Mouse (Mus musculus) brain, adult 2 months (tissue): ENCODE measurements at regions not wholly inside any gene's neighbourhood (a gene's known extent, or its start where the extent isn't known, plus 50 kb on each side); places are given as distances from the start of the nearest gene placed in this dataset.

ENCODE experiments used
- DNase-seq: peaks from one replicate; pipeline ENCODE4 v3.0.0; 2011; ENCODE audit warnings: low read depth, low spot score

GRCm38 (mm10) chr10:19078047-19078446 is 62.6 kb upstream of the Tnfaip3 start:
- DNase-seq: no peak

- DNase-seq: no peak
These were observed 52.9 kb upstream of the Tnfaip3 start for GRCm38 (mm10) chr10:19068377-19068776.

GRCm38 (mm10) chr10:19067623-19068022 is 52.2 kb upstream of the Tnfaip3 start:
- DNase-seq: peak; percentile 21

- DNase-seq: no peak
These were observed 51.4 kb upstream of the Tnfaip3 start for GRCm38 (mm10) chr10:19066821-19067350.
